Mouse (Mus musculus): ENCODE measurements around the gene Neurl3. TPM values are rescaled to one million over a fixed set of nuclear protein-coding genes. Genes with fewer than 3 reads are reported as not detected.

Gene Neurl3
- 1 to 10 TPM; 2.0 to 4.4 (median 2.8) TPM for total RNA-seq (2022)

DNA sequence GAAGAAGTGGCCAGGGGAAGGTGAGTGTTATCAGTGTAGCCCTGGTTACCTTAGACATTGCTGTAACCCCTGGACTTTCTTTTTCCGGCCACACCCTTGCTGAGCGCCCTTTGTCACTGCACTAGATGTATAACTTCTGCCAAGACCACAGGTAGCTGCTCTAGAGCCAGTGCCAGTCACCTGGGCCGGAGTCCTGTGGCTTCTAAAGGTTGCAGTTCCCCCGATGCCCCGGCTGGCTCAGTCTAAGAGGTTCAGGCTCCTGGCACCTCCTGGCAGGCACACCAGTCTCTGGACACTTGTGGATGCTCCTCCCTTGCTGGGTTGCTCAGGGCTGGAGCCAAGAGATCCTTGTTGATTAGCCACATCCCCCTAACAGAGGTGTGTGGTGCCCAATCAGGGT is at the start of gene Neurl3:
Gene Neurl3 (minus strand): TSS at position 225 of the 400 bp plus-strand sequence.
- DNase-seq (ENCODE audit: low spot score): no peak

- DNase-seq (ENCODE audit: low spot score): peak; percentile 57
Measured at GRCm38 (mm10) chr1:36323746-36324448, 49.4 kb upstream of the Neurl3 start.

DNA sequence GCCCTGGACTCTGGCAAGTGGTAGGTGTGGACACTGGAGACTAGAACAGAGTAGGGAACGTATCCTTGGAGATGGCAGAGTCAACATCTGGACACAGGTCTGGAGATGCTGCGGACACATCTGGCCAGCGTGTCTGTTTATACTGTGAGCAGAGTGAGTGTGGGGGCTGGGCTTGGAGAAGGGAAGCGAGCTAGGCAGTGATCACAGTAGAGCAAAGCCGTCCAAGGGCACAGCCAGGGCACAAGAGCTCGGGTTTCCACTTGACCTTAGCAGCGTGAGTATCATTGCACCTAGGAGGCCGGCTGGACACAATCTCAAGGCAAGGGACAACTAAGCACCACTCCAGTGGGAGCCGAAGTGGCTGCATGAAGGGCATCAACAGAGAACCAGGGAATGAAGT is 48.6 kb upstream of the Neurl3 start:
- DNase-seq (ENCODE audit: low spot score): no peak

GRCm38 (mm10) chr1:36321829-36322573 is 47.5 kb upstream of the Neurl3 start:
- no peak for DNase-seq (ENCODE audit: low spot score)

DNA sequence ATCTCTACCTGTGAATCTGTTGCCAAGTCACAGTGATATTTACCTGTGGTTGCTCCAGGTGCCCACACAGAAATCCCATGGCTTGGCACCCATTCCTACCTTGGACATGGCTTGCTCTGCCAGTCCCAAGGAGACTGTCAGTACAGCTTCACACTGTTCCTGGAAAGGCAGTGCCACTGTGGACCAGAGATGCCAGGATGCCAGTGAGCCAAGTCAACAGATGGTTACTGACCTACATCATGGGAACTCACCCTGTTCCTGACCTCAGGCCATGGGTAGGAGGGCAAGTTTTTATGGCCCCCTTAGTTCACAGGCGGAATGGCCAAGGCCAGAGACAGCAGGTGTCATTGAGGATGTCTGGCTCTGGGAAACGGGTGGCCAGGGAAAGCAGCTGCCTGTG is 46.7 kb upstream of the Neurl3 start:
- no peak for DNase-seq (ENCODE audit: low spot score)

DNA sequence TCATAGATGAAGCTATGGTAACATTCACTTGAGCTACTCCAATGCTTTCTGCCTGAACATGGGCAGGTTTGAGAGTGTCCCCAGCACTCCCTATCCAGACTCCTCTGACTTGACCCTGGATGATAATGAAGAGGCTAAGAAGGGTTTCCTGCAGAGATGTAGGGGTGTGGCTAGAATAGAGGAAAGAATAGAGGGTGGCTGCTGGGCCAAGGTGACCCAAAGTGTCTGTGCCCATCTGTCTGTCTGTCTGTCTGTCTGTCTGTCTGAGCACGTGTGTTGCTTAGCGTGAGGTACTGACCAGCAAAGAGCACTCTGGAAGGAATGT is 41.3 kb upstream of the Neurl3 start:
- no peak for DNase-seq (ENCODE audit: low spot score)

DNA sequence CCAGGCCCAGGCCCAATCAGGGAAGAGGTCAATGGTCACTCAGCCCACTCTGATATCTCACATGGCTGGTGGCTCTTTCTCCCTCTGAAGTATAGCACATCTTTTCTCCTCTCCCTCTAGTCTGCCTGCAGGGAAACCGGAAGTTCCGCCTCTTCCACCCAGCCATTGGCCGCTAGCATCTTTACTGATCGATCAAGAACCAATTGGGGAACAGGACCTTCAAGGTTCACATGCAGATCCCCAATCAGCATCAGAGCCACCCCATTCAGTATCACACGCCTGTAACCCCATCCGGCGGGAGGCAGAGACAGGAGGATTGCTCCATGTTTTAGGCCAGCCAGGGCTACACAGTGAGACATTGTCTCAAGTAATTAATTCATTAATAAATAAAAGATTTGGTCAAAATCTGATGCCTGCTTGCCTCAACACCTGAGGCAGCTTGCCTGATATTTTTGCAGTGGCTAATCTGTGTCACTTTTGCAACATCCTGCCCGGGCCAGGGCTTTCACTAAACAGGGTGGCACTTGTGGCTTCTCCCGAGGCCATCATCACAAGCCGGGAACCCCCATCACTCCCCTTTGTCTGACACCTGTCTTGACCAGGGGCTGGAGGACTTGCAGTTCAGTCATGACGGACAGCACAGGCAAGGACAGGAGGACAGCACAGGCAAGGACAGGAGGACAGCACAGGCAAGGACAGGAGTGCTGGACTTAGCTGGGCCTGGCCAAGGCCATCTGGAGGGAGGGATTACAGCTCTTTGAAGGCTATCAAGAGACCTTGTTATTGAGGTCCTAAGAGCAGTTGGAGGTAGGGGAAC is 40.7 kb upstream of the Neurl3 start:
- DNase-seq (ENCODE audit: low spot score): no peak

GRCm38 (mm10) chr1:36309498-36309901 is 35.0 kb upstream of the Neurl3 start:
- peak; percentile 53 for DNase-seq (ENCODE audit: low spot score)

DNA sequence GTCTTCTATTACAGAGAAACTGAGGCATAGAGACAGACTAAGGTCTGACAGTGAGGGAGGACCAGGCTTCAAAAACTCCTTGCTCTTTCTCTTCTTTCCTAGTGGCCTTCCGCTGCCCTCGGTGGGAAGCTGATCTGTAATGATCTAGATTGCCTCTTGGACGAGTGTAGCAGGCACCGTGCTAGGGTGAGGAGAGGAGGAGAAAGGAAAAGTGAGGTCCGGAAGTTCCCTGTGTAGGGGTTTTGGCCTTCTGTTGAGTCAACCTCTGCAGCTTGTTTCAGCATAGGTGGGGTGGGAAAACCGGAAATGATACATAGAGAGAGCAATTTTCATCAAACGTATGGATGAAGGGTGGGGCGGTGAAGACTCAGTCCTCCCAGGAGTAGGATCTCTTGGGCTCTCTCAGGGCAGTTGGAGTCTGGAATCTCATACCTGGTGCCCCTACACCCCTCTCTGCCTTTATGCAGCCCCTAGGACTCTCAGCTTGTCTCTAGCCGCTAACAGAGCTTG is 34.5 kb upstream of the Neurl3 start:
- no peak for DNase-seq (ENCODE audit: low spot score)

GRCm38 (mm10) chr1:36308451-36308901 is 34.0 kb upstream of the Neurl3 start:
- no peak for DNase-seq (ENCODE audit: low spot score)

GRCm38 (mm10) chr1:36307495-36308280 is 33.2 kb upstream of the Neurl3 start, which contains the start of gene Arid5a:
Gene Arid5a (plus strand): TSS chr1:36307733.
- DNase-seq (ENCODE audit: low spot score): peak; percentile 82

DNA sequence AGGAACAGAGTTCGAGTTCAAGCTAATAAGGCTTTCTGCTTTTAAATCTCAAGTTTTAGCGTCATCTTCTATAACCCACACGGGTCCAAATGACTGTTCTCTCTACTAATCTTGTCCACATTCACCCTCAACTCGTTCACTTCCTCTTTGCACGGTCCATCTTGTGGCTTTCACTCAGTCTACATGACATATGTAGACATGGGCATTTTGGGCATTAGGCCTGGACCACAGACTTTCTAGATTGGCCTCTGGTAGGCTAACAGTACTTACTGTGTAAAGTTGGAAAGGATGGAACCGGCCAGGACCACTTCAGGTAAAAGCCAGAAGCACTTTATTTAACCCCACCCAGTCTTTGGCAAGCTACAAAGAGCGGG is 32.6 kb upstream of the Neurl3 start:
- no peak for DNase-seq (ENCODE audit: low spot score)

- no peak for DNase-seq (ENCODE audit: low spot score)
Measured at GRCm38 (mm10) chr1:36306120-36306519, 31.6 kb upstream of the Neurl3 start.

DNA sequence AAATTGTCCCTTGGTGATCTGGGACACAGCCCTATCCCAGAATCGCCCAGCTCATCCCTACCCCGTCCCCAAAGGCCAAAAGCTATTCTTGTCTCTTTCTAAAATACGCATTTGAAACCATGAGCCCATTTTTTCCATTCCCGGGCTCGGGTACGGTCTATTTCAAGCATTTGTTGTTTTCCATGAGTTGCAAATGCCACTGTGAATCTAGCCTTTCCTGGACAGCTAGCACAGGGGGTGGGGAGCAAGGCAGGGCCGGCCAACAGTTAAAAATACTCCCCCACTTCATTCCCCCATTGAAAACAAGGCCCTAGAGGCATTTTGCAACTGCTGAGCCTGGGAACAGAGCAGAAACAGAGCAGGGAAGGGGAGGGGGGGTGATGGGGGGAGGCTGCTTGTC is 30.3 kb upstream of the Neurl3 start:
- peak; percentile 56 for DNase-seq (ENCODE audit: low spot score)

GRCm38 (mm10) chr1:36303381-36304320 is 29.2 kb upstream of the Neurl3 start:
- peak; percentile 88 for DNase-seq (ENCODE audit: low spot score)

DNA sequence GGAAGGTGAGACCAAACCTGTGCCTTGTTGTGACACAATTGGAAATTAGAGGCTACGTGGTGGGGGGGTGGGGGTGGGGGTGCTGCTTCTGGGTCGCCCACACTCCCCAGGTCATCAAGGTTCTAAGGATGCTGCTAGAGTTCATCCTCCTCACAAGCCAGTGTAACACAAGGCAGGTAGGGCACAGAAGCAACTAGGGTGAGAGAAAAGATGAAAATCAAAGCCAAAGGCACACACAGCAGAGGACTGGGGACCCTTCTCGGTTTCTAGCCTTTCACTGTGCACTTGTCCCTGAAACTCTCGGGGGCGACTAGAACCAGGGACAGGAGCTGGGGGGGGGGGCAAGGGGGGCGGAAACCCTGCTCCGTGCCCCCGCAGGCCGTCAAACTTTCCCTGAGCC is 28.5 kb upstream of the Neurl3 start:
- no peak for DNase-seq (ENCODE audit: low spot score)

DNA sequence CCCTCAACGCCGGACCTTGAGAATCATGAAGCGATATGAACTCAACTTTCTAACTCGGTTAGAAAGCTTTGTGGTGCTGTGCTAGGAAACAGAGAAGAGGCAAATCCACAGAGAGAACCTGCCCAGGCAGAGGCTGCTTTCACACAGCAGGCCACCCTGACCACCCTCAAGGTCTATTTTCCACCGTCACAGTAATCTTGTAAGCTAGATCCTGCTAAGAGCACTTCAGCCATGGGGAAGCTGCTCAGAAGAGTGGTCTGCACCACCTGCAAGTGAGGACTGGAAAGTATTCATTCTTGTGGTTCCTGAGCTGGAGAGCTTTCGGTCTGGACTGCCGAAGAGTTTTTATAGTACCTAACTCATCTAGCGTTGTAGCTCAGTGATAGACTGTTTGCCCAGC is 27.8 kb upstream of the Neurl3 start:
- DNase-seq (ENCODE audit: low spot score): no peak

GRCm38 (mm10) chr1:36300486-36300885 is 26.0 kb upstream of the Neurl3 start:
- DNase-seq (ENCODE audit: low spot score): no peak

GRCm38 (mm10) chr1:36299676-36300075 is 25.2 kb upstream of the Neurl3 start:
- DNase-seq (ENCODE audit: low spot score): no peak

DNA sequence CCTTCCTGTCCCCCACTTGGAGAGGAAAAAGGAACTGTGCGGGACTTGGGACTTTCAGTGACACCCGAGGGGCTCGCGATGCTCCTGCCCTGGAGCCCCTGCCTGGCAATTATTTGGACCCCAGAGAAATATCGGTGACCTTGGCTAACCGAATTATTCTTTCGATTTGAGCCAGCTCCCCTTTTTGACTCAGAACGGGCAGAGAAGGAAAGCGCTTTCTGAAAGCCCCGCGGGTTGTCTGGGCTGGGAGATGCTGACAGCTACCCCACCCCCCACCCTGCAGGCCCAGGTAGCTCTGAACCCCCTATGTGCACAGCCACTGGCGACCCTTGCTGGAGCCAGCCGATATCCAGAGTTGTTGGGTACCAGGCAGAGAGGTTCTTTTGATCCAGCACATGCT is 24.6 kb upstream of the Neurl3 start:
- DNase-seq (ENCODE audit: low spot score): no peak

Data from heart, adult 8-10 months (tissue).